Mouse (Mus musculus): ENCODE measurements at regions not wholly inside any gene's neighbourhood (a gene's known extent, or its start where the extent isn't known, plus 50 kb on each side); places are given as distances from the start of the nearest gene placed in this dataset.

DNA sequence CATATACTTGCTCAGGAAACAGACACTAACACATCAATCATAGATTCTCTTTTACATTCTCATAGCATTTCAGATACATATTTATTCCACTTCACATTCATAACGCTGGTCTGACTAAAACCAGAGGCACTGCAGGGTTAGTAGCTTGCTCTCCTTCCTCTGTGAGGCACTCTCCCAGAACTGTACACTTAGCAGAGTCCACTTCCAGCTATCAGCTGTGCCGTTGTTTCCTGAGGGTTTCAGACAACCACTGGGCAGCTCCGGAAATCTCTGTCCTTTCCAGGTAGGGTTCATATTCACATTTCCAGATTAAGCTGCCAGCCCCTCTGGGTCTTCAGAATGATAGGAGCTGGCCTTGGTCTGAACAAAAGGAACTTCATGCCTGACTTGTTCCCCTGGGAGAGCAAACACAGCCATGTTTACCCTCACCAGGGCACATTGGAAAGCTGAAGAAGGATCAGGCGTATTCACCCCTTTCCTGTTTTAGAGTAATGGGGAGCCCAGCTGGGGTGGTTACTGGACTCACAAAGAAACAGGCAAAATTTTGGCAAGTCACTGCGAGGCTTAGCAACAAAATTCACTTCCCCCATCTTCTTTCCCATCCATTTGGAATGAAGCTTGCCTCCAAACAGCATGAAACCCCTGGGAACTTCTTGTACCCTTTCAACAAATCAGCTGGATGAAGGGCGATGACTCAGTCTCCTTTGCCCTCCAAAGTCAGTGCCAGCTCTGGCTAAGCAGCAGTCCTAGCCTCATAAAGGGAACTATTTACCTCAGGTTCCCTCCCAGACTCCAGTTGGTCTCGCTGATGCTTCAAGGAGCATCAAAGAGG lies 622.0 kb downstream of the Sqor start:
- no peak overlapping the region for H3K27ac ChIP-seq (ENCODE audit: insufficient read depth, low read length)
- H3K36me3 ChIP-seq (ENCODE audit: control insufficient read depth, insufficient read depth, low read length), result no peaks in the 10 kb centered on the region
- H3K27me3 ChIP-seq (ENCODE audit: control insufficient read depth, insufficient read depth, low read length), result no peaks in the 10 kb centered on the region
- no peak overlapping the region for H3K4me3 ChIP-seq (ENCODE audit: extremely low read depth, insufficient read depth, insufficient read length)
- TF ChIP-seq CTCF (IDR thresholded peaks at IDR 0.05; ENCODE audit: extremely low read depth, insufficient read depth, insufficient read length, insufficient replicate concordance), result no peak
- TF ChIP-seq POLR2A (IDR thresholded peaks at IDR 0.05; ENCODE audit: low read depth, low read length), result no peak
- DNase-seq (ENCODE audit: low read depth in 1 of 2, low spot score in 2 of 2), result no peak
- no peaks in the 10 kb centered on the region for H3K4me1 ChIP-seq (ENCODE audit: control insufficient read depth, insufficient read depth, insufficient read length)
- 70% methylated on average over 7 of the region's 7 CpGs for WGBS

DNA sequence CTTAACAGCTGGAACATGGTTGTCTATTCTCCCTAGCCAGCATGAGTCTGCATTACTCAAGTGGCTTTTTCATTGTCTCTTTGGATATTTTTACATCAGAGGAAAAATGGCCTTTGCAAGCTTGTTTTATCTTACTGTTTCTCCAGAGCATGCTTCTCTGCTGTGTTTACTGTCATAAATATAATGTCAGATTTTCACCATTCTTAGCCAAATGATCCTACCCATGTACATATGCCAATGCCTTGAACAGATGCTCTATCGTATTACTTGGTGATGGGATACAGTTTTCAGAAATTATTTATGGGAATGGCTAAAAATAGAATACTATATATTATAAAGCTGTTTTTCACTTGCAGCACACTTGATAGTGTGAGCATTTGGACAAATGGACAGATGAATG lies 625.9 kb downstream of the Sqor start:
- no peak overlapping the region for H3K4me3 ChIP-seq (ENCODE audit: extremely low read depth, insufficient read depth, insufficient read length)
- no peak overlapping the region for H3K27ac ChIP-seq (ENCODE audit: insufficient read depth, low read length)
- H3K4me1 ChIP-seq (ENCODE audit: control insufficient read depth, insufficient read depth, insufficient read length), result no peaks in the 10 kb centered on the region
- TF ChIP-seq POLR2A (IDR thresholded peaks at IDR 0.05; ENCODE audit: low read depth, low read length) (no peak), CTCF (IDR thresholded peaks at IDR 0.05; ENCODE audit: extremely low read depth, insufficient read depth, insufficient read length, insufficient replicate concordance) (no peak)
- 96% methylated on average over 1 of the region's 1 CpGs for WGBS
- no peaks in the 10 kb centered on the region for H3K27me3 ChIP-seq (ENCODE audit: control insufficient read depth, insufficient read depth, low read length)
- H3K36me3 ChIP-seq (ENCODE audit: control insufficient read depth, insufficient read depth, low read length), result no peaks in the 10 kb centered on the region
- no peak for DNase-seq (ENCODE audit: low read depth in 1 of 2, low spot score in 2 of 2)

DNA sequence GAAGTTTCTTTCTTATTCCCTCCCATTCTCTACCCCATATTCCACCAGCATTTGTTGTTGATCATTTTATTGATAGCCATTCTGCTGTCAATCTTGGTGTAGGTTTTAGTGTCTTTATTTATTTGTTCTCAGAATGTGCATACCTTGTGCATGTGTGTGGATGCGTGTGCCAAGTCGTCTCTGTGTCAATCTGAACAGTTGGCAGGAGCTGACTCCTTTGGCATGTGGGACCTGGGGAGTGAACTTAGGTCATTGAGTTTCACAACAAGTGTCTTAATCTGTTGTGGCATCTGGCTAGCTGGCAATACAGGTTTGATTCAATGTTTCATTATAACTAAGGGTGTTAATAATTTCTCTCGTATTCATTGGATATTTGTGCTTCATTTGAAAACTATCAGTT lies 629.3 kb downstream of the Sqor start:
- no peak for DNase-seq (ENCODE audit: low read depth in 1 of 2, low spot score in 2 of 2)
- WGBS, result 91% methylated on average over 3 of the region's 3 CpGs
- Histone ChIP-seq H3K36me3 (ENCODE audit: control insufficient read depth, insufficient read depth, low read length) (no peaks in the 10 kb centered on the region), H3K4me3 (ENCODE audit: extremely low read depth, insufficient read depth, insufficient read length) (no peak overlapping the region), H3K27ac (ENCODE audit: insufficient read depth, low read length) (no peak overlapping the region), H3K27me3 (ENCODE audit: control insufficient read depth, insufficient read depth, low read length) (no peaks in the 10 kb centered on the region), H3K4me1 (ENCODE audit: control insufficient read depth, insufficient read depth, insufficient read length) (no peaks in the 10 kb centered on the region)
- TF ChIP-seq CTCF (IDR thresholded peaks at IDR 0.05; ENCODE audit: extremely low read depth, insufficient read depth, insufficient read length, insufficient replicate concordance), result no peak
- TF ChIP-seq POLR2A (IDR thresholded peaks at IDR 0.05; ENCODE audit: low read depth, low read length), result no peak

DNA sequence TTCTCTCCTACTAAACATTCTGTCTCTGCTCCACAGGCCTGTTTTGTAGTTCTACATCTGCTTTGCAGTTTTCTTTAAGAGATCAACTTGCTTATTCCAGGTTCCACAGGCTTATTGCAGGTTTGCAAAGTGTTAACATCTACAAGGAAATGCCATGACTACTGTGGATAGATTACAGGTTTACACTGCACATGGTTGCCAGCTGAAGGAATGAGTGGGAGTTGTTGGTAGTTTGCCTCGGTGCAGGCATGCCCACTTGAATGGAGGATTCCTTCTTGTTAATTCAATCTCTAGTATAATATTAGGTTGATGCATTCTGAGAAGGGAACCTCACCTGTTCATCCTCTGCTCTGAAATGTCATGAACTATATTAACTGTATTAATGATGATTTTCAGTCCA lies 632.5 kb downstream of the Sqor start:
- no peaks in the 10 kb centered on the region for H3K27me3 ChIP-seq (ENCODE audit: control insufficient read depth, insufficient read depth, low read length)
- TF ChIP-seq CTCF (IDR thresholded peaks at IDR 0.05; ENCODE audit: extremely low read depth, insufficient read depth, insufficient read length, insufficient replicate concordance), result no peak
- no peak for TF ChIP-seq POLR2A (IDR thresholded peaks at IDR 0.05; ENCODE audit: low read depth, low read length)
- 64% methylated on average over 1 of the region's 1 CpGs for WGBS
- H3K27ac ChIP-seq (ENCODE audit: insufficient read depth, low read length), result no peak overlapping the region
- DNase-seq (ENCODE audit: low read depth in 1 of 2, low spot score in 2 of 2), result no peak
- no peaks in the 10 kb centered on the region for H3K4me1 ChIP-seq (ENCODE audit: control insufficient read depth, insufficient read depth, insufficient read length)
- no peak overlapping the region for H3K4me3 ChIP-seq (ENCODE audit: extremely low read depth, insufficient read depth, insufficient read length)
- no peaks in the 10 kb centered on the region for H3K36me3 ChIP-seq (ENCODE audit: control insufficient read depth, insufficient read depth, low read length)

DNA sequence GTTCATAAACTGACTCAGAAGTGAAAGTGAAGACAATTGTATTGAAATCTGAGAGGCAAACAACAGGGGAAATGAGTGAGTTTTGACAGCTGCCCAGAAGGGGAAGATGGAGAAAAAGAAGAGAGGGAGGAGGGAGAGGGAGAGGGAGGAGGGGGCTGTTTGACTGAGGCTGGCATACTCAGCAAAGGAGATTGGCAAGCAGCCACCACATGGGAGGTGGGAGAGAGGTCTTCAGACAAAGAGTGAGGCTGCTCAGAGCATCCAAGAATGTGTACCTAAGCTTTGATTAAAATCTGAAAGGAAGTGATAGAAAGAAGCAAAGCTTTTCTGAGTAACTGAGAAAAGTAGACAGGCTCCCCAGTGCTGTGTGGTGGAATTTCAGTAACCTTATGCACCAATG lies 636.0 kb downstream of the Sqor start:
- Histone ChIP-seq H3K27me3 (ENCODE audit: control insufficient read depth, insufficient read depth, low read length) (no peaks in the 10 kb centered on the region), H3K4me1 (ENCODE audit: control insufficient read depth, insufficient read depth, insufficient read length) (no peaks in the 10 kb centered on the region), H3K4me3 (ENCODE audit: extremely low read depth, insufficient read depth, insufficient read length) (no peak overlapping the region), H3K36me3 (ENCODE audit: control insufficient read depth, insufficient read depth, low read length) (no peaks in the 10 kb centered on the region), H3K27ac (ENCODE audit: insufficient read depth, low read length) (no peak overlapping the region)
- no peak for TF ChIP-seq CTCF (IDR thresholded peaks at IDR 0.05; ENCODE audit: extremely low read depth, insufficient read depth, insufficient read length, insufficient replicate concordance)
- TF ChIP-seq POLR2A (IDR thresholded peaks at IDR 0.05; ENCODE audit: low read depth, low read length), result no peak
- no peak for DNase-seq (ENCODE audit: low read depth in 1 of 2, low spot score in 2 of 2)

DNA sequence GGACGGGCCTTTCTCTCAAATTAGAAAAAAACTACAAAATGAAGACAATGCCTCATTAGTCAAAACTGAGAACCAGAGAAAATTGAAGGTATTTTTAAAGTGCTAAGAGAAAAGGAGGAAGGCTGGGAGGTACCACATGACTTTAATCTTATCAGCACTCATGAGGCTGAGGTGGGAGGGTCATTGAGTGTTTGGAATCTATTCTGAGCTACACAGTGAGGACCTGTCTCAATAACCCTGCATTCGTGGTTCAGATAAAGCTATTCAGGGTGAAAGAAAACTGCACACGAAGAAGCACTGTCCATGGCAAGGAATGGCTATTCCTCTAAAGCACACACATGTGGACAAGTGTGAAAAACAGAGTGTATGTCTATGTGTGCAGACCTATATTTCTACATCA lies 644.0 kb downstream of the Sqor start:
- H3K27ac ChIP-seq (ENCODE audit: insufficient read depth, low read length), result no peak overlapping the region
- H3K27me3 ChIP-seq (ENCODE audit: control insufficient read depth, insufficient read depth, low read length), result no peaks in the 10 kb centered on the region
- H3K4me3 ChIP-seq (ENCODE audit: extremely low read depth, insufficient read depth, insufficient read length), result no peak overlapping the region
- H3K4me1 ChIP-seq (ENCODE audit: control insufficient read depth, insufficient read depth, insufficient read length), result no peaks in the 10 kb centered on the region
- 58% methylated on average over 3 of the region's 3 CpGs for WGBS
- no peak for DNase-seq (ENCODE audit: low read depth in 1 of 2, low spot score in 2 of 2)
- TF ChIP-seq CTCF (IDR thresholded peaks at IDR 0.05; ENCODE audit: extremely low read depth, insufficient read depth, insufficient read length, insufficient replicate concordance) (no peak), POLR2A (IDR thresholded peaks at IDR 0.05; ENCODE audit: low read depth, low read length) (no peak)
- H3K36me3 ChIP-seq (ENCODE audit: control insufficient read depth, insufficient read depth, low read length), result no peaks in the 10 kb centered on the region

DNA sequence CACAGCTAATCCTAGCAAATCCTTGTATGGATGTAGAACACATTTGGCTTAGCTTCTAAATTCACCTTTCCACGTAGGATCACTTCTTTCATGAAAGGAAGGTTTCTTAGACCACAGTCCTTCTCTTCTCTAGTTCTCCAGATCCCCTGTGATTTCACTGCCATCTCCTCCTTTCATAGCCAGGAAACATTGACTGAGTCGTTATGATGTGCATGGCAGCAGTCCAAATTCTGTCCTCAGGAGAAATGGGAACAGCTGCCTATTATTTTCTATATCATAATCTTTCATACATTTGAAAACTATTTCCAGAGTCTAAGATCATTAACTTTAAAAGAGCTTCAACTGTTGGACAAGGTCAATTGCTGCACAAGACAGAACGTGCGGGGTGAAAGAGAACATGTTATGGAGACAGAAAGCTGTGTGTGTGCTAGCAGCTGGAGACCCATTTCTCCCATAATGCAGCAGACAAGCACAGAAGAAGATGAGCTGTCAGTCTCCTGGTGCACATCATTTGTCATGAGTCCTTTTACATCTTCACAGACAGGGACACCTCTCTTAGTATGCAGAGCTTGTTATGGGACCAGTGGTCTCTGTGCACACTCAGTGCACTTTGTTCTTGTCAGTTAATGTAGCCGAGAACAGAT lies 631.6 kb upstream of the Sema6d start:
- 72% methylated on average over 5 of the region's 5 CpGs for WGBS

More for the DNA sequence above, 631.6 kb upstream of the Sema6d start:
- no peak for TF ChIP-seq POLR2A (IDR thresholded peaks at IDR 0.05; ENCODE audit: low read depth, low read length)
- TF ChIP-seq CTCF (IDR thresholded peaks at IDR 0.05; ENCODE audit: extremely low read depth, insufficient read depth, insufficient read length, insufficient replicate concordance), result no peak
- no peak for DNase-seq (ENCODE audit: low read depth in 1 of 2, low spot score in 2 of 2)
- H3K27ac ChIP-seq (ENCODE audit: insufficient read depth, low read length), result no peak overlapping the region
- no peak overlapping the region for H3K4me3 ChIP-seq (ENCODE audit: extremely low read depth, insufficient read depth, insufficient read length)
- H3K27me3 ChIP-seq (ENCODE audit: control insufficient read depth, insufficient read depth, low read length), result no peaks in the 10 kb centered on the region
- H3K4me1 ChIP-seq (ENCODE audit: control insufficient read depth, insufficient read depth, insufficient read length), result no peaks in the 10 kb centered on the region
- no peaks in the 10 kb centered on the region for H3K36me3 ChIP-seq (ENCODE audit: control insufficient read depth, insufficient read depth, low read length)

Measured in spleen, adult 2 months (tissue).